ENCODE assay signal across 18 mouse cellular contexts in the genomic region with DNA sequence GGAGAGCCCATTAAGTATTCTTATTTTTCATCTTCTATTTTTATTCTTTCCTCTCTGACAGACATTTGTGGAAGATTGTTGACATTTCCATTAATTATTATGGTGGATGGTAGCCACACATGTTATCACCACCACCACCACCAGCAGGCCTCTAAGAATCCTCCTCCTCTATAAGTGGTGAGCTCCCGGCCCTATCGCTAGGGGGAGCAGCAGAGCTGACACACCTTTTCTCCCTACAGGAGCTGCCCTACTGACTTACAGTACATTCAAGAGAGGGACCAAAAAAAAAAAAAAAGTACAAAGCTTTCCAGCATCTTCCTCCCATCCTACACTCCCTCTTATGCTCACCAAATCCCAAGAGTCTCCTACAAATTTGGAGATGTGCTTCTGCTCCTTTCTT. TPM values are rescaled to one million over a fixed set of nuclear protein-coding genes. Genes with fewer than 3 reads are reported as not detected.
A peak's percentile ranks its signal among the peaks of the same experiment; 100 is the strongest.
DNase-seq lines count a peak whose midpoint lies in the region; ATAC-seq and TF ChIP-seq lines count a peak whose summit lies in the region.
"Had no signal": no experiment of that assay in that cellular context is flagged by ENCODE, and none has a peak within 500 bp of the region (broad histone marks: within the 10 kb centered on the region; RNA-seq: fewer than 3 reads in every experiment).

No protein-coding gene starts in this region.

- WGBS in heart, adult 2 months, result 12% methylated on average over 2 of the region's 2 CpGs
- WGBS in liver, embryonic 14.5 days (ENCODE audit: insufficient replicate concordance), result 21% methylated on average over 2 of the region's 2 CpGs
- 33% methylated on average over 2 of the region's 2 CpGs for WGBS in liver, embryonic 11.5 days

- TF ChIP-seq EP300 in heart, adult 2 months (IDR thresholded peaks at IDR 0.05; ENCODE audit: insufficient read depth, low read depth, low read length), result no peak
- TF ChIP-seq EP300 in liver, embryonic 14.5 days (IDR thresholded peaks at IDR 0.05; ENCODE audit: low read depth), result no peak

- intact Hi-C loops in heart, adult 2 months (cut with DNase I), result loop anchor here (5.0 kb wide), 1 partner anchor 176 kb away; no protein-coding TSS in a partner anchor

- no peak for TF ChIP-seq POLR2A in heart, adult 2 months (IDR thresholded peaks at IDR 0.05; ENCODE audit: insufficient read depth, low read depth, low read length)

- no peak overlapping the region for H3K4me2 ChIP-seq in liver, embryonic 14.5 days (ENCODE audit: low read depth)
- no peak overlapping the region for H3K4me2 ChIP-seq in liver, embryonic 11.5 days
- H3K4me2 ChIP-seq: lung, embryonic 15.5 days had no signal

- H3K4me1 ChIP-seq in heart, adult 2 months (ENCODE audit: control insufficient read depth, insufficient read depth, low read length), result no peaks in the 10 kb centered on the region
- no peaks in the 10 kb centered on the region for H3K4me1 ChIP-seq in liver, embryonic 14.5 days (replicated peaks; ENCODE audit: control insufficient read depth in 2 of 2, insufficient read depth in 2 of 2, low read length in 1 of 2)
- no peaks in the 10 kb centered on the region for H3K4me1 ChIP-seq in liver, embryonic 11.5 days (replicated peaks; ENCODE audit: control insufficient read depth, insufficient read depth, low read length)
- no peaks in the 10 kb centered on the region for H3K4me1 ChIP-seq in E14TG2a.4 (replicated peaks; ENCODE audit: low read depth, low read length)
- H3K4me1 ChIP-seq: lung, embryonic 15.5 days; midbrain, embryonic 10.5 days had no signal

- no peaks in the 10 kb centered on the region for H3K27me3 ChIP-seq in heart, adult 2 months (ENCODE audit: control insufficient read depth, insufficient read depth, low read length)
- no peaks in the 10 kb centered on the region for H3K27me3 ChIP-seq in liver, embryonic 14.5 days (ENCODE audit: control insufficient read depth, insufficient read depth, low read length)
- no peaks in the 10 kb centered on the region for H3K27me3 ChIP-seq in liver, embryonic 11.5 days (replicated peaks; ENCODE audit: control insufficient read depth, insufficient read depth, low read length)
- H3K27me3 ChIP-seq in E14TG2a.4 (ENCODE audit: insufficient read depth, low read length), result no peaks in the 10 kb centered on the region
- H3K27me3 ChIP-seq: lung, embryonic 15.5 days had no signal

- no peaks in the 10 kb centered on the region for H3K36me3 ChIP-seq in heart, adult 2 months (ENCODE audit: control insufficient read depth, insufficient read depth, low read length)
- H3K36me3 ChIP-seq in liver, embryonic 14.5 days (replicated peaks; ENCODE audit: control insufficient read depth, insufficient read depth, low read depth), result no peaks in the 10 kb centered on the region
- H3K36me3 ChIP-seq in liver, embryonic 11.5 days (ENCODE audit: control insufficient read depth, insufficient read depth, low read length), result no peaks in the 10 kb centered on the region
- no peaks in the 10 kb centered on the region for H3K36me3 ChIP-seq in E14TG2a.4 (ENCODE audit: insufficient read depth, low read length)
- H3K36me3 ChIP-seq: lung, embryonic 15.5 days; midbrain, embryonic 10.5 days had no signal

- no peak overlapping the region for H3K9ac ChIP-seq in heart, adult 2 months (ENCODE audit: low read depth, low read length)
- H3K9ac ChIP-seq in liver, embryonic 14.5 days (replicated peaks), result no peak overlapping the region
- H3K9ac ChIP-seq in liver, embryonic 11.5 days (ENCODE audit: low read depth, low read length), result no peak overlapping the region
- H3K9ac ChIP-seq: lung, embryonic 15.5 days had no signal

- peak; percentile 61 for TF ChIP-seq CTCF in heart, adult 2 months (IDR thresholded peaks at IDR 0.05)
- TF ChIP-seq CTCF in liver, embryonic 14.5 days (IDR thresholded peaks at IDR 0.05; ENCODE audit: low read depth), result 0 out of 2 replicates have a peak, but pooled peaks have one; percentile 22
- TF ChIP-seq CTCF in E14TG2a.4 (conservative IDR thresholded peaks at IDR 0.05; ENCODE audit: low read length), result 0 out of 2 replicates have a peak, but pooled peaks have one; percentile 12

- DNase-seq in heart, adult 2 months, result peak in 1 of 2 experiments; percentile 2
- no peak for DNase-seq in heart, adult 8-10 months (ENCODE audit: low spot score)
- DNase-seq in liver, embryonic 14.5 days (ENCODE audit: low read depth in 3 of 3, low spot score in 3 of 3), result no peak
- no peak for DNase-seq in liver, embryonic 11.5 days (ENCODE audit: low spot score)
- peak; percentile 19 for DNase-seq in R1 (ENCODE audit: low read depth, low spot score)
- no peak for DNase-seq in spleen, adult 12 weeks (ENCODE audit: low spot score)
- DNase-seq: layer of hippocampus, postnatal 36 days; right cerebral cortex, adult 18-20 months had no signal

- no peak overlapping the region for H3K27ac ChIP-seq in heart, adult 2 months
- H3K27ac ChIP-seq in liver, embryonic 14.5 days, result no peak overlapping the region
- H3K27ac ChIP-seq in liver, embryonic 11.5 days (ENCODE audit: low read depth, low read length), result no peak overlapping the region
- H3K27ac ChIP-seq: lung, embryonic 15.5 days; midbrain, embryonic 10.5 days had no signal

- no peaks in the 10 kb centered on the region for H3K79me2 ChIP-seq in heart, adult 2 months (replicated peaks; ENCODE audit: control insufficient read depth, insufficient read depth, low read length)

- H3K4me3 ChIP-seq in heart, adult 2 months, result no peak overlapping the region
- H3K4me3 ChIP-seq in liver, embryonic 14.5 days (ENCODE audit: insufficient read depth in 1 of 2, low read depth in 2 of 2, low read length in 2 of 2), result no peak overlapping the region
- H3K4me3 ChIP-seq in liver, embryonic 11.5 days (ENCODE audit: low read depth, low read length), result no peak overlapping the region
- no peak overlapping the region for H3K4me3 ChIP-seq in E14TG2a.4 (replicated peaks; ENCODE audit: low read length)
- H3K4me3 ChIP-seq: erythroblast, embryonic 14.5 days; lung, embryonic 15.5 days; midbrain, embryonic 10.5 days had no signal

- no peaks in the 10 kb centered on the region for H3K9me3 ChIP-seq in liver, embryonic 14.5 days (ENCODE audit: control insufficient read depth, low read length)
- no peaks in the 10 kb centered on the region for H3K9me3 ChIP-seq in liver, embryonic 11.5 days (ENCODE audit: control insufficient read depth, low read length)
- H3K9me3 ChIP-seq in E14TG2a.4 (ENCODE audit: low read length), result no peaks in the 10 kb centered on the region
- H3K9me3 ChIP-seq: lung, embryonic 15.5 days; midbrain, embryonic 10.5 days had no signal

- no peak for ATAC-seq in liver, embryonic 14.5 days (ENCODE audit: insufficient read depth)
- no peak for ATAC-seq in liver, embryonic 11.5 days (replicated peaks; ENCODE audit: low FRiP score)
- ATAC-seq: activated CD4-positive, CD25-positive, alpha-beta regulatory T cell, adult 4 months had no signal

RNA-seq across cellular contexts. Expression of gene Igsf1, which starts 26.7 kb away (rescaled TPM):
- 10 to 100 TPM; 15.4 to 27.1 TPM for total RNA-seq in heart, adult 2 months (2021)
- polyA plus RNA-seq in heart, adult 2 months (2012; rRNA removed), result 20.8 and 25.9 TPM in 2 replicates
- 10 to 100 TPM; 21.4 to 48.8 (median 39.2) TPM for total RNA-seq in heart, adult 8-10 months (2022)
- 24.6 and 26.6 TPM in 2 replicates for polyA plus RNA-seq in liver, embryonic 14.5 days (2012; rRNA removed)
- polyA plus RNA-seq in liver, embryonic 14.5 days (2014; fragmentation: Nextera tagmentation; extraction: Ambion mirVana), result 35.6 and 39.1 TPM in 2 replicates
- 63.0 and 68.7 TPM in 2 replicates for polyA plus RNA-seq in liver, embryonic 11.5 days (2014; fragmentation: Nextera tagmentation; extraction: Ambion mirVana)
- total RNA-seq: neutrophil, adult 5-6 weeks had no signal
- polyA plus RNA-seq: activated CD4-positive, CD25-positive, alpha-beta regulatory T cell, adult 4 months; erythroblast, embryonic 14.5 days had no signal

RNA-seq across cellular contexts. Expression of gene Olfr1321, which starts 36.0 kb away (rescaled TPM):
- total RNA-seq in heart, adult 2 months (2021), result not detected
- polyA plus RNA-seq in heart, adult 2 months (2012; rRNA removed), result not detected in 2 replicates
- not detected for total RNA-seq in heart, adult 8-10 months (2022)
- not detected in 2 replicates for polyA plus RNA-seq in liver, embryonic 14.5 days (2012; rRNA removed)
- not detected in 2 replicates for polyA plus RNA-seq in liver, embryonic 14.5 days (2014; fragmentation: Nextera tagmentation; extraction: Ambion mirVana)
- not detected in 2 replicates for polyA plus RNA-seq in liver, embryonic 11.5 days (2014; fragmentation: Nextera tagmentation; extraction: Ambion mirVana)
- total RNA-seq: heart, postnatal 25 days; layer of hippocampus, postnatal 36 days had no signal
- polyA plus RNA-seq: activated CD4-positive, CD25-positive, alpha-beta regulatory T cell, adult 4 months; erythroblast, embryonic 14.5 days; gonadal fat pad, adult 2 months; limb, embryonic 11.5 days; lung, embryonic 15.5 days; midbrain, embryonic 10.5 days; testis, adult 2 months had no signal
